Mouse (Mus musculus): ENCODE measurements around the gene Lsm3.

Lsm3 gene

GRCm38 (mm10) chr6:91560186-91560585, 44.5 kb downstream of the Lsm3 start:
- no peak for DNase-seq

- no peak for DNase-seq
These were observed 47.3 kb downstream of the Lsm3 start for GRCm38 (mm10) chr6:91563031-91563430.

GRCm38 (mm10) chr6:91566407-91566806, 50.7 kb downstream of the Lsm3 start:
- DNase-seq: no peak
